Mouse (Mus musculus): ENCODE results near the gene Mark4. TPM values are rescaled to one million over a fixed set of nuclear protein-coding genes. Genes with fewer than 3 reads are reported as not detected.
A peak's percentile ranks its signal among the peaks of the same experiment; 100 is the strongest.

The Mark4 gene
- polyA plus RNA-seq, 1 experiment from 2014 or later, result 5.2 TPM

GRCm38 (mm10) chr7:19432475-19432874 lies 26.1 kb downstream of the Mark4 start:
- no peak for ATAC-seq (ENCODE audit: low read depth)
- Histone ChIP-seq H3K9me3 (ENCODE audit: control insufficient read depth, low read length) (peaks cover 3% of the 10 kb centered on the region; the same call in 1 of the 2 replicates), H3K27ac (ENCODE audit: low read length) (no peak overlapping the region), H3K4me2 (ENCODE audit: low read depth, low read length) (no peak overlapping the region), H3K4me1 (replicated peaks; ENCODE audit: control insufficient read depth, insufficient read depth, low read length) (no peaks in the 10 kb centered on the region), H3K36me3 (ENCODE audit: control insufficient read depth, insufficient read depth, low read length) (peaks cover 87% of the 10 kb centered on the region), H3K4me3 (ENCODE audit: low read length) (no peak overlapping the region), H3K9ac (ENCODE audit: low read length) (no peak overlapping the region), H3K27me3 (ENCODE audit: control insufficient read depth, insufficient read depth, low read depth, low read length) (no peaks in the 10 kb centered on the region)
- 92% methylated on average over 2 of the region's 2 CpGs for WGBS

GRCm38 (mm10) chr7:19430402-19430801 lies 28.2 kb downstream of the Mark4 start:
- no peak overlapping the region for H3K27ac ChIP-seq (ENCODE audit: low read length)
- peaks cover 81% of the 10 kb centered on the region for H3K36me3 ChIP-seq (ENCODE audit: control insufficient read depth, insufficient read depth, low read length)
- no peaks in the 10 kb centered on the region for H3K27me3 ChIP-seq (ENCODE audit: control insufficient read depth, insufficient read depth, low read depth, low read length)
- H3K9ac ChIP-seq (ENCODE audit: low read length), result no peak overlapping the region
- no peak for ATAC-seq (ENCODE audit: low read depth)
- H3K9me3 ChIP-seq (ENCODE audit: control insufficient read depth, low read length), result peaks cover 3% of the 10 kb centered on the region; the same call in 1 of the 2 replicates
- no peak overlapping the region for H3K4me3 ChIP-seq (ENCODE audit: low read length)
- WGBS, result 65% methylated on average over 6 of the region's 6 CpGs
- no peaks in the 10 kb centered on the region for H3K4me1 ChIP-seq (replicated peaks; ENCODE audit: control insufficient read depth, insufficient read depth, low read length)
- no peak overlapping the region for H3K4me2 ChIP-seq (ENCODE audit: low read depth, low read length)

- Histone ChIP-seq H3K4me3 (ENCODE audit: low read length) (no peak overlapping the region), H3K4me2 (ENCODE audit: low read depth, low read length) (no peak overlapping the region), H3K9ac (ENCODE audit: low read length) (no peak overlapping the region), H3K27ac (ENCODE audit: low read length) (no peak overlapping the region), H3K4me1 (replicated peaks; ENCODE audit: control insufficient read depth, insufficient read depth, low read length) (no peaks in the 10 kb centered on the region), H3K27me3 (ENCODE audit: control insufficient read depth, insufficient read depth, low read depth, low read length) (no peaks in the 10 kb centered on the region), H3K9me3 (ENCODE audit: control insufficient read depth, low read length) (peaks cover 3% of the 10 kb centered on the region; the same call in 1 of the 2 replicates), H3K36me3 (ENCODE audit: control insufficient read depth, insufficient read depth, low read length) (peaks cover 78% of the 10 kb centered on the region)
- ATAC-seq (ENCODE audit: low read depth), result no peak; the same call in 1 of the 2 replicates
- WGBS, result 75% methylated on average over 8 of the region's 8 CpGs
Measured at GRCm38 (mm10) chr7:19429726-19430125, 28.9 kb downstream of the Mark4 start.

- WGBS, result 76% methylated on average over 15 of the region's 15 CpGs
- Histone ChIP-seq H3K36me3 (ENCODE audit: control insufficient read depth, insufficient read depth, low read length) (peaks cover 66% of the 10 kb centered on the region), H3K4me2 (ENCODE audit: low read depth, low read length) (no peak overlapping the region), H3K9me3 (ENCODE audit: control insufficient read depth, low read length) (peaks cover 3% of the 10 kb centered on the region; the same call in 1 of the 2 replicates), H3K9ac (ENCODE audit: low read length) (no peak overlapping the region), H3K27ac (ENCODE audit: low read length) (no peak overlapping the region), H3K4me1 (replicated peaks; ENCODE audit: control insufficient read depth, insufficient read depth, low read length) (no peaks in the 10 kb centered on the region), H3K27me3 (ENCODE audit: control insufficient read depth, insufficient read depth, low read depth, low read length) (no peaks in the 10 kb centered on the region), H3K4me3 (ENCODE audit: low read length) (no peak overlapping the region)
- ATAC-seq (ENCODE audit: low read depth), result no peak
Measured at GRCm38 (mm10) chr7:19427999-19428650, 30.5 kb downstream of the Mark4 start.

GRCm38 (mm10) chr7:19426888-19427287 lies 31.7 kb downstream of the Mark4 start:
- Histone ChIP-seq H3K9ac (ENCODE audit: low read length) (no peak overlapping the region), H3K27me3 (ENCODE audit: control insufficient read depth, insufficient read depth, low read depth, low read length) (no peaks in the 10 kb centered on the region; the same call in 1 of the 2 replicates), H3K4me2 (ENCODE audit: low read depth, low read length) (no peak overlapping the region), H3K36me3 (ENCODE audit: control insufficient read depth, insufficient read depth, low read length) (peaks cover 53% of the 10 kb centered on the region), H3K27ac (ENCODE audit: low read length) (no peak overlapping the region), H3K4me1 (replicated peaks; ENCODE audit: control insufficient read depth, insufficient read depth, low read length) (no peaks in the 10 kb centered on the region), H3K9me3 (ENCODE audit: control insufficient read depth, low read length) (no peaks in the 10 kb centered on the region), H3K4me3 (ENCODE audit: low read length) (no peak overlapping the region)
- 86% methylated on average over 6 of the region's 6 CpGs for WGBS
- no peak for ATAC-seq (ENCODE audit: low read depth)

- Histone ChIP-seq H3K27ac (ENCODE audit: low read length) (no peak overlapping the region), H3K4me1 (replicated peaks; ENCODE audit: control insufficient read depth, insufficient read depth, low read length) (no peaks in the 10 kb centered on the region), H3K9ac (ENCODE audit: low read length) (no peak overlapping the region), H3K27me3 (ENCODE audit: control insufficient read depth, insufficient read depth, low read depth, low read length) (no peaks in the 10 kb centered on the region; the same call in 1 of the 2 replicates), H3K4me2 (ENCODE audit: low read depth, low read length) (no peak overlapping the region), H3K4me3 (ENCODE audit: low read length) (no peak overlapping the region), H3K36me3 (ENCODE audit: control insufficient read depth, insufficient read depth, low read length) (peaks cover 48% of the 10 kb centered on the region), H3K9me3 (ENCODE audit: control insufficient read depth, low read length) (no peaks in the 10 kb centered on the region)
- 76% methylated on average over 6 of the region's 6 CpGs for WGBS
- no peak for ATAC-seq (ENCODE audit: low read depth)
Measured at GRCm38 (mm10) chr7:19426349-19426748, 32.3 kb downstream of the Mark4 start.

GRCm38 (mm10) chr7:19424051-19424450 lies 34.6 kb downstream of the Mark4 start:
- H3K27me3 ChIP-seq (ENCODE audit: control insufficient read depth, insufficient read depth, low read depth, low read length), result peaks cover 10% of the 10 kb centered on the region
- H3K9me3 ChIP-seq (ENCODE audit: control insufficient read depth, low read length), result no peaks in the 10 kb centered on the region
- H3K4me1 ChIP-seq (replicated peaks; ENCODE audit: control insufficient read depth, insufficient read depth, low read length), result no peaks in the 10 kb centered on the region; the same call in 1 of the 2 replicates
- no peak overlapping the region for H3K4me2 ChIP-seq (ENCODE audit: low read depth, low read length)
- H3K36me3 ChIP-seq (ENCODE audit: control insufficient read depth, insufficient read depth, low read length), result peaks cover 27% of the 10 kb centered on the region
- no peak overlapping the region for H3K27ac ChIP-seq (ENCODE audit: low read length)
- H3K9ac ChIP-seq (ENCODE audit: low read length), result no peak overlapping the region
- 61% methylated on average over 4 of the region's 4 CpGs for WGBS
- no peak for ATAC-seq (ENCODE audit: low read depth)
- no peak overlapping the region for H3K4me3 ChIP-seq (ENCODE audit: low read length)

GRCm38 (mm10) chr7:19423083-19423482 lies 35.5 kb downstream of the Mark4 start:
- ATAC-seq (ENCODE audit: low read depth), result no peak
- Histone ChIP-seq H3K4me2 (ENCODE audit: low read depth, low read length) (no peak overlapping the region), H3K9me3 (ENCODE audit: control insufficient read depth, low read length) (no peaks in the 10 kb centered on the region), H3K9ac (ENCODE audit: low read length) (no peak overlapping the region), H3K27ac (ENCODE audit: low read length) (no peak overlapping the region), H3K27me3 (ENCODE audit: control insufficient read depth, insufficient read depth, low read depth, low read length) (peaks cover 12% of the 10 kb centered on the region), H3K4me1 (replicated peaks; ENCODE audit: control insufficient read depth, insufficient read depth, low read length) (no peaks in the 10 kb centered on the region; the same call in 1 of the 2 replicates), H3K36me3 (ENCODE audit: control insufficient read depth, insufficient read depth, low read length) (peaks cover 21% of the 10 kb centered on the region; the same call in 1 of the 2 replicates), H3K4me3 (ENCODE audit: low read length) (no peak overlapping the region)
- 86% methylated on average over 3 of the region's 3 CpGs for WGBS

- Histone ChIP-seq H3K4me2 (ENCODE audit: low read depth, low read length) (peak overlapping the region; percentile 61), H3K4me3 (ENCODE audit: low read length) (peak overlapping the region; percentile 38), H3K9me3 (ENCODE audit: control insufficient read depth, low read length) (no peaks in the 10 kb centered on the region), H3K27me3 (ENCODE audit: control insufficient read depth, insufficient read depth, low read depth, low read length) (peaks cover 12% of the 10 kb centered on the region), H3K4me1 (replicated peaks; ENCODE audit: control insufficient read depth, insufficient read depth, low read length) (no peaks in the 10 kb centered on the region; the same call in 1 of the 2 replicates), H3K9ac (ENCODE audit: low read length) (no peak overlapping the region), H3K27ac (ENCODE audit: low read length) (no peak overlapping the region), H3K36me3 (ENCODE audit: control insufficient read depth, insufficient read depth, low read length) (0 out of 2 replicates have a peak, but pooled peaks cover 5% of the 10 kb centered on the region)
- WGBS, result 11% methylated on average over 43 of the region's 43 CpGs
- peak; percentile 97 for ATAC-seq (ENCODE audit: low read depth)
Measured at GRCm38 (mm10) chr7:19420821-19421636, 37.6 kb downstream of the Mark4 start.

Measured in lung, embryonic 16.5 days (tissue).